Mouse (Mus musculus): Measurements from ENCODE around the gene Lrrc32. TPM values are rescaled to one million over a fixed set of nuclear protein-coding genes. Genes with fewer than 3 reads are reported as not detected.

The Lrrc32 gene
- polyA plus RNA-seq, 1 experiment from 2014 or later: 2.3 TPM

DNA sequence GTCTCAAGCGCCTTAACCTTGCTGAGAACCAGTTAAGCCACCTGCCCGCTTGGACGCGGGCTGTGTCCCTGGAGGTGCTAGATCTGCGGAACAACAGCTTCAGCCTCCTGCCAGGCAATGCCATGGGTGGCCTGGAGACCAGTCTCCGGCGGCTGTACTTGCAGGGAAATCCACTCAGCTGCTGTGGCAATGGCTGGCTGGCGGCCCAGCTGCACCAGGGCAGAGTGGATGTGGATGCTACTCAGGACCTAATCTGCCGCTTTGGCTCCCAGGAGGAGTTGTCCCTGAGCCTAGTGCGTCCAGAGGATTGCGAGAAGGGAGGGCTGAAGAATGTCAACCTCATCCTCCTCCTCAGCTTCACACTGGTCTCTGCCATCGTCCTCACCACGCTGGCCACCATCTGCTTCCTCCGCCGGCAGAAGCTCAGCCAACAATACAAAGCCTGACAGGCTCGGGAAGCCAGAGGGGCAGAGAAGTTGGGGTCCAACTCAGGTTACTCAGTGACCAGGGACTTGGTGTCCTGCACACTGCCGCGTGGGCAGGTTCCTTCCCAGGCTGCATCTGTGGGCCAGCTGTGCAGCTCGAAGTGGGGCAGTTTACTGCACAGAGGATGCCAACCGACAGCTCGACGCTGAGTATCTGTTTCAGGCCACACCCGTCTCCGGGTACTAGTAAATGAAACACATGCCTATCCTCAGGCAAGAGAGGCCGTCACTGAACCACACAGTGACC is 10.6 kb downstream of the Lrrc32 start:
- Histone ChIP-seq H3K27ac (no peak overlapping the region; the same call in 1 of the 2 replicates), H3K4me3 (replicated peaks) (no peak overlapping the region), H3K27me3 (peaks cover 3% of the 10 kb centered on the region; the same call in 1 of the 2 replicates), H3K4me2 (no peak overlapping the region), H3K4me1 (replicated peaks) (peaks cover 50% of the 10 kb centered on the region), H3K9me3 (no peaks in the 10 kb centered on the region), H3K9ac (replicated peaks) (no peak overlapping the region), H3K36me3 (no peaks in the 10 kb centered on the region)
- no peak for ATAC-seq (ENCODE audit: insufficient number of reproducible peaks, insufficient read depth, low FRiP score, low TSS enrichment, low read depth)
- WGBS: 62% methylated on average over 25 of the region's 25 CpGs

DNA sequence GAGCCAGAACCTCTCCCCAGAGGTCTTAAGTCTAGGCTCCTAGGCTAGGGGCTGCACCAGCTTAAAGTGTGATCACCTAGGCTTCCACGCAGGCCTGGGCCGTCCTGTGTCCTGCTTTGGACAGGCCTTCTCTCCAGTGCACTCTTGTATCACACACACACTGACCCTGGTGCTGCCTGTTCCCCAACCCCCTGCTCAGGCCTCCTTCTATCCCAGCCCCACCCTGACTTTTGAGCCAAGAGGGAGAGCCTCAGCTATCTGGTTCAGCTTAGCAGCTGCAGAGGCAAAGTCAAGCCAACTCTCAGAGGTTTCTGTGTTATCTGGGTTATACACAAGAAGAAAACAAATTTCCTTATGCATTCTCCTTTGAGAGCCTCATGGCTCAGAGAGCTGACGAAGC is 11.4 kb downstream of the Lrrc32 start:
- Histone ChIP-seq H3K27ac (no peak overlapping the region), H3K4me1 (replicated peaks) (peaks cover 54% of the 10 kb centered on the region)

DNA sequence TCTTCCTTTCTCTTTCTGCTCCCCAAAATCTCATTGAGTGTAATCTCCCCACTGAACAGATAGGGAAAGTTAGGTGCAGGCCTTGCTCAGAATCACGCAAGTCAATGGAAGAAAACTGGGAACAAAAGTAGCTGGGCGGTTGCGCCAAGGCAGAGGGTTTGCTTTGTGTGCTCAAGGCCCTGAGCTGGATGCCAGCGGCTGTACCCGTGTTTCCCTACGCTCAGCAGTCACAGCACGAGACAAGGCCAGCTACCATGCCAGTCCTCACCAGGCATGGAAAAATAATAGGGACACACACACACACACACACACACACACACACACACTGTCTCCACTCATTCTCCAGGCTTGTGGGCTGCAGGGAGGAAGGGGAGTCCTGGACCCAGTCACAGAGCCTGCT is 12.0 kb downstream of the Lrrc32 start:
- no peak overlapping the region for H3K9ac ChIP-seq (replicated peaks)
- no peak for ATAC-seq (ENCODE audit: insufficient number of reproducible peaks, insufficient read depth, low FRiP score, low TSS enrichment, low read depth)
- WGBS: 97% methylated on average over 7 of the region's 7 CpGs
- peaks cover 3% of the 10 kb centered on the region; the same call in 1 of the 2 replicates for H3K27me3 ChIP-seq
- H3K27ac ChIP-seq: no peak overlapping the region
- peaks cover 55% of the 10 kb centered on the region for H3K4me1 ChIP-seq (replicated peaks)
- H3K36me3 ChIP-seq: no peaks in the 10 kb centered on the region
- no peaks in the 10 kb centered on the region for H3K9me3 ChIP-seq
- H3K4me2 ChIP-seq: no peak overlapping the region
- no peak overlapping the region for H3K4me3 ChIP-seq (replicated peaks)

More for the DNA sequence above, 11.4 kb downstream of the Lrrc32 start:
- H3K9me3 ChIP-seq: no peaks in the 10 kb centered on the region
- no peak overlapping the region for H3K9ac ChIP-seq (replicated peaks)
- no peak for ATAC-seq (ENCODE audit: insufficient number of reproducible peaks, insufficient read depth, low FRiP score, low TSS enrichment, low read depth)
- H3K4me2 ChIP-seq: no peak overlapping the region
- 80% methylated on average over 3 of the region's 3 CpGs for WGBS
- peaks cover 3% of the 10 kb centered on the region; the same call in 1 of the 2 replicates for H3K27me3 ChIP-seq
- no peak overlapping the region for H3K4me3 ChIP-seq (replicated peaks)
- no peaks in the 10 kb centered on the region for H3K36me3 ChIP-seq

DNA sequence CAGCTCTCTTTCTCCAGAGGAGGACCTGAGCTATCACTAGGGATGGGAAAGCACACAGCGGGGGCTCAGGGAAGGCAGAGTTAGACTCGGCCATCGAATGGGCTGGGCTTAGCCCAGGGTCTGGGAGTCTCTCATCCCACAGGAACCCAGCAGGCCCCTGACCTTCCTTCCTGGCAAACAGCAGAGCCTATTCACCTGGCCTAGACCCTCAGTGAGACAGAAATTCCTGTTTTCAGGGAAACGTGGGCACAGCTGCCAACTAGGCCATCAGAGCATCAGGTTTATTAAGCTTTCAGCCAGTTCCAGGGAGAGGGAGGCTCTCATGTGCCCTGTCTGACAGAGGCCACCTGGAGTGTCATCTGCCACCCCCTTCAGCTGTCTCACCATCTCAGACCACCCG is 13.8 kb downstream of the Lrrc32 start:
- Histone ChIP-seq H3K4me3 (replicated peaks) (no peak overlapping the region), H3K4me1 (replicated peaks) (peaks cover 51% of the 10 kb centered on the region), H3K27ac (no peak overlapping the region), H3K9ac (replicated peaks) (no peak overlapping the region), H3K4me2 (no peak overlapping the region), H3K36me3 (no peaks in the 10 kb centered on the region), H3K27me3 (peaks cover 3% of the 10 kb centered on the region; the same call in 1 of the 2 replicates), H3K9me3 (no peaks in the 10 kb centered on the region)
- 32% methylated on average over 5 of the region's 5 CpGs for WGBS
- ATAC-seq (ENCODE audit: insufficient number of reproducible peaks, insufficient read depth, low FRiP score, low TSS enrichment, low read depth): no peak

DNA sequence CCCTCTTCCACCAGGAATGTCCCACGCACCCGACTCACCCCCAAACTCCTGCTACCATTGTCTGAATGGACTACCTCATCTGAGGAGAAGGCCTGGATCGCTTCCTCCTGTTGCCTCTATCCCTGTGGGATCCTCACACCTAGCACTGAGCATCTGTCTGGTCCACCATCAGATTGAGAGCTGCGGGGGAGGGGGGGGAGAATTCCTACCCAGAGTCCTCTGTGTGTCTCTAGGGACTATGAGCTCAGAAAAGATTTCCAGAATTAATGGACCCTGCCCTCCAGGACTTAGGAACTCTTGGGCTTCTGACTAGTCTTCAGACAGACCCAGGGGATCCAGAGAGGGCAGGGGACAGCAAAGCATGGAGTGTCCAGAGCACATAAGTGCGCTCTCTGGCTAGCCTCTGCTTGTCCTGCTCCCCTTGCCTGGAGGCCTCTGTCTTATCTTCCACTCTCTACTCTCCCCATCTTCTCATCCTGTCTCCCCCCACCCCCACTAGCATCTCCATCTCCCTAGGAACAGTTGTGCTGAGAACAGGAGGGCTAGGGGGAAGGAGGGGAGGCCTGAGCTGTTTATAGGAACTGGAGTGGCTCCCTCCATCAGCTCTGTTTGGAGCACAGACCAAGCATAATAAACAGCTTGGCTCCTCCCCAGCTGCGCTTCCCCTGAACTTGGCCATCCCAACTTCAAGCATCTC is 15.0 kb downstream of the Lrrc32 start:
- 69% methylated on average over 6 of the region's 6 CpGs for WGBS
- Histone ChIP-seq H3K27ac (peak overlapping the region; percentile 50; the same call in 1 of the 2 replicates), H3K9me3 (no peaks in the 10 kb centered on the region), H3K4me2 (no peak overlapping the region), H3K27me3 (peaks cover 3% of the 10 kb centered on the region; the same call in 1 of the 2 replicates), H3K36me3 (no peaks in the 10 kb centered on the region), H3K4me3 (replicated peaks) (no peak overlapping the region), H3K4me1 (replicated peaks) (peaks cover 51% of the 10 kb centered on the region), H3K9ac (replicated peaks) (no peak overlapping the region)
- no peak; the same call in 1 of the 2 replicates for ATAC-seq (ENCODE audit: insufficient number of reproducible peaks, insufficient read depth, low FRiP score, low TSS enrichment, low read depth)

DNA sequence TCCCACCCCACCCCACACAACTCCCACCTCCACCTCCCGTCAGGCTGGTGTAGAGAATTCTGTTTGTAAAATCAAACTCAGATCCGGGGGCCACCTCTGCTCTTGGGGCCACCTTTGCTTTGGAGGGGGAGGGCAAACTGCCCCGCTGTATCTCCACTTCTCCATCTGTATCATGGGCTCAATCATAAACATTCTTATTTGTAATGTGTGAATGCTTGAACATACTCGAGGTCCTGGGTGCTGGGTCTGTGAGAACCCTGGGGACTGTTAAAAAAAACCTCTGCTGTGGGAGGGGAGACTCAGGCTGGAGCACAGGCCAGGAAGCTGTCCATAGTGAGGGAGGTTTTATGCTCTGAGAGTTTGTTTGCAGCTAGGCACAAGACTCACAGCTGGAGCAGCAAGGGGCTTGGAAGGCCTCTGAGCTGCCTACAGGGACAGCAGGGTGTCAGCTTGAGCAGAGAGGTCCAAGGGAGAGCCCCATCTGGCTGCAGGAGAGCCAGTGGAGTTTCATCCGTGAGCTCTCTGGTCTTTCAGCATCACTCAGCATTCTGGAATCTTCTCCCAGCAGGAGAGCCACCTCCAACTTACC is 15.7 kb downstream of the Lrrc32 start:
- H3K4me1 ChIP-seq (replicated peaks): peaks cover 45% of the 10 kb centered on the region
- no peak for ATAC-seq (ENCODE audit: insufficient number of reproducible peaks, insufficient read depth, low FRiP score, low TSS enrichment, low read depth)
- H3K36me3 ChIP-seq: no peaks in the 10 kb centered on the region

DNA sequence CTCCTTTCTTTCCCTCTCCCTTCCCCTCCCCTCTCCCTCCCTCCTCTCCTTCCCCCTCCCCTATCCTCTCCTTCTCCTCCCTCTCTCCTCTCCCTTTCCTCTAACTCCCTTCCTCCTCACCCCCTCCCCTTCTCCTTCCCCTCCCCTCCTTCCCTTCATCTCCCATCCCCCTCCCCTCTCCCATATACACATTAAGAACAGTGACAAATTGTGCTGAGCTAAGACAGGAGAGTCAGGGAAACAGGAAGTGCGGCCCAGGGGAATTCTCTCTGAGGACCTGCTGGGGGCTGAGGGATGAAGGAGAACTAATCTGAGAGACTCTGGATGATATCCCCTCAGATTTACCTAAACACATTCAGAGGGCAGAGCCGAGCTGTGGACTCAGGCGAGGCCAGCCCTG is 16.6 kb downstream of the Lrrc32 start:
- Histone ChIP-seq H3K9ac (replicated peaks) (no peak overlapping the region), H3K4me1 (replicated peaks) (peaks cover 36% of the 10 kb centered on the region), H3K36me3 (no peaks in the 10 kb centered on the region), H3K4me2 (no peak overlapping the region), H3K27ac (no peak overlapping the region), H3K27me3 (no peaks in the 10 kb centered on the region; the same call in 1 of the 2 replicates), H3K4me3 (replicated peaks) (no peak overlapping the region), H3K9me3 (no peaks in the 10 kb centered on the region)
- ATAC-seq (ENCODE audit: insufficient number of reproducible peaks, insufficient read depth, low FRiP score, low TSS enrichment, low read depth): no peak
- 23% methylated on average over 3 of the region's 3 CpGs for WGBS

More for the DNA sequence above, 15.7 kb downstream of the Lrrc32 start:
- H3K4me2 ChIP-seq: no peak overlapping the region
- no peak overlapping the region for H3K4me3 ChIP-seq (replicated peaks)
- no peaks in the 10 kb centered on the region for H3K9me3 ChIP-seq
- H3K9ac ChIP-seq (replicated peaks): no peak overlapping the region
- peak overlapping the region; percentile 25 for H3K27ac ChIP-seq
- WGBS: 23% methylated on average over 5 of the region's 5 CpGs
- no peaks in the 10 kb centered on the region; the same call in 1 of the 2 replicates for H3K27me3 ChIP-seq

DNA sequence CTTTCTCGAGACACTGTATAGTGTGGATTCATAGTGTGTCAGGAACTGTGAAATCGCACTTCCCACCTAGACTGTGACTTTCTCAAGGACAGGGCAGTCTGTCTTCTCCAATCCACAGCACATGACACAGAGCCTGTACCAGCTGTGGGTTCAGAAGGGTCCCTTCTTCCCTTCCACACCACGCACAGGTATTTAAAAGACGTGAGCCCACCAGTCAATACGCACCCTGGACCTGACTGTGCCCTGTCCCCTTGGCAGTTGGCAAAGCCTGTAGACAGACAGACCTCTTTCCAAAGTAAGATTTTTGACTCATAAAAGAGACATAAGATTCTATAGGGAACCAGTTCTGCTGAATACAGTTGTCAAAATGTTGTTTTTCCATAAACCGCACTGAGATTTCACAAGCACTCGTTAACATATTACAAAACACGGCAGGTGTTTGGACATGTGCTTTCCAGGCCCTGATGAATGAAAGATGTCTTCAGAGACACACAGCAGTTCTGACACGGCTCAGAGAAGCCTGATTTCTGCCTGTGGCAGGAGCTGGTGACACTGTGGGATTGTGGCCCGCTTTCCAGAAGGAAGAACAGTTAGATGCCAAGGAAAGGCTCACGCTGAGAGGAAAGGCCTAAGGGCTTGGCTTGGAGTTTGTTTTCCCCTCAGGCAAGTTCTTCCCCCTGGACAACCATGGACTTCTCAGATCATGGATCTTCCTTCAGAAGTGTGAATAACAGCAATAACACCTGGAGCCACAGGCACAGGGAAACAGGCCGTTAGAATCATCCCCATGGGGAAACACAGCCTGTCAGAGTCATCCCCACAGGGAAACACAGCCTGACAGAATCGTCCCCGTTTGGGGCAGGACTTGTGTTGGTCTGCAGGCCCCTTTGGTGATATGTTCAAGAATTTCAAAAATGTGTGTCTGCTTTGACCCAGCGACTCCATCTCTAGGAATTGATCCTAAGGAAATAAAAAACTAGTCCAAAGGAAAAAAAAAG is 22.2 kb downstream of the Lrrc32 start:
- ATAC-seq (ENCODE audit: insufficient number of reproducible peaks, insufficient read depth, low FRiP score, low TSS enrichment, low read depth): no peak
- 61% methylated on average over 15 of the region's 15 CpGs for WGBS
- peak overlapping the region; percentile 8; the same call in 1 of the 2 replicates for H3K27ac ChIP-seq

DNA sequence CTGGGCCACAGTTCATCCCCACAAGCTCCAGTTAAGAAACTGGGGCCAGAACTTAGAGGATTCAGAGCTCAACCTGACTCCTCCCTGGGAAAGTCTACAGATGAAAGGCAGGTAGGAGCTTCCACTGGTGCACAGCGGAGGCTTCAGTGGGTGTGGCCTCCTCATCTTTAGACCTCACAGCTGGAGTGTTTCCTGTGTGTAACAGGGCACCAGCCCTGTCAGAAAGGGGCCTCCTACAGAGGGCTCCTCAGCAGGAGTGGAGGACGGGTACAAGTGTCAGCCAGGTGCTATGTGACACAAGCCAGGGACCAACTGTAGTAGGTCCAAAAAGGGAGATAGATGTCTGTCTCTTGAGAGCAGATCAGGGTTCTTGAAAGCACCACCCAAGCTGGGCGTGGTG is 24.2 kb downstream of the Lrrc32 start:
- Histone ChIP-seq H3K4me3 (replicated peaks) (no peak overlapping the region), H3K4me1 (replicated peaks) (peaks cover 9% of the 10 kb centered on the region; the same call in 1 of the 2 replicates), H3K4me2 (no peak overlapping the region), H3K9ac (replicated peaks) (no peak overlapping the region), H3K27me3 (no peaks in the 10 kb centered on the region), H3K9me3 (peaks cover 4% of the 10 kb centered on the region; the same call in 1 of the 2 replicates), H3K27ac (no peak overlapping the region), H3K36me3 (no peaks in the 10 kb centered on the region)
- 61% methylated on average over 3 of the region's 3 CpGs for WGBS
- ATAC-seq (ENCODE audit: insufficient number of reproducible peaks, insufficient read depth, low FRiP score, low TSS enrichment, low read depth): no peak

More for the DNA sequence above, 22.2 kb downstream of the Lrrc32 start:
- Histone ChIP-seq H3K4me2 (no peak overlapping the region), H3K4me1 (replicated peaks) (peaks cover 9% of the 10 kb centered on the region; the same call in 1 of the 2 replicates), H3K9ac (replicated peaks) (no peak overlapping the region), H3K36me3 (no peaks in the 10 kb centered on the region), H3K9me3 (peaks cover 4% of the 10 kb centered on the region; the same call in 1 of the 2 replicates), H3K4me3 (replicated peaks) (no peak overlapping the region), H3K27me3 (no peaks in the 10 kb centered on the region)

DNA sequence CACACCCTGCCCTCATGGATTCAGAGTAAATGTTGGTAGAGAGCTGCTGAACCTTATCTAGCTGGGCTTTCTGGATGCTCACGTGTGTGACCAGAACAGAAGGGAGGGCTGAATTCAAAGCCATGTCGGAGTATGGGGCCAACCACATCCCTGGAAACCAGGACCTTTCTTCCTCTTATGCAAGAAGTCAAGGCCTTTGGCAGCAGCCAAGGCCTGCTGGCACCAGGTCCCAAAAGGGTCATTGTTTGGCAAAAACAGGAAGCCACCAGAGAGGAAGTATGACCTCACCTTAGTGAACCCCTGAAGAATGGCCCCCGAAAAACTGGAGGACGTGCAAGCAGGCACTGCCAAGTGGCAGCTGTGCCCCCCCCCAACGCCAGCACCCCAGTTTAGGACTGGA is 33.5 kb downstream of the Lrrc32 start:
- Histone ChIP-seq H3K4me3 (replicated peaks) (no peak overlapping the region), H3K27me3 (no peaks in the 10 kb centered on the region), H3K9ac (replicated peaks) (no peak overlapping the region), H3K4me1 (replicated peaks) (peaks cover 27% of the 10 kb centered on the region), H3K36me3 (no peaks in the 10 kb centered on the region), H3K9me3 (no peaks in the 10 kb centered on the region), H3K27ac (no peak overlapping the region), H3K4me2 (no peak overlapping the region)
- WGBS: 87% methylated on average over 5 of the region's 5 CpGs
- ATAC-seq (ENCODE audit: insufficient number of reproducible peaks, insufficient read depth, low FRiP score, low TSS enrichment, low read depth): no peak

Data from limb, embryonic 12.5 days (tissue).